Mouse (Mus musculus): ENCODE data around the gene Gm7361. TPM values are rescaled to one million over a fixed set of nuclear protein-coding genes. Genes with fewer than 3 reads are reported as not detected.
"Not testable (repeated sequence)": the region's sequence is repeated elsewhere in the genome, so short reads cannot be mapped to it uniquely, and the experiment has no call there.

Gm7361 gene
- 0.09 TPM in 1 of 2 replicates, not detected in the other for polyA plus RNA-seq (2014; fragmentation: Nextera tagmentation; extraction: Ambion mirVana)

DNA sequence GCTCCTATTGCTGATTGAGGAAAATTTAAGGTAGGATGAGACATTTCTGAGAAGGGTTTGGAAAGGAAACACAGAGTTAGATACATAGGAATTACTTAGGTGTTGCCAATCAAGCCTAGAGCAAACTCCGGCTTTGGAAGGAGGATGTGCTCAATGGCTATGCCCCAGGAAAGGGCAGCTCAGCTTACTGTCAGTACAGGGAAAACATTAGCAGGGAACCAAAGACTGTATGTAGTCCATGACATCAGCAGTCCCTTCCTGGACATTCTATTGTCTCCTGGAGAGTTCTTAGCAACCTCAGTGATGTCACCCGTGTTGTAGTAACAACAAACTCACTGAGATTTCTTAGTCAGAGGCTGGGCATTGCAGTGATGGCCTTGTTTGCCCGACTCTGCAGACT, at the start of gene Gm7361:
Gene Gm7361 (plus strand): TSS at position 301 of the 400 bp plus-strand sequence.
- DNase-seq (ENCODE audit: low spot score); H3K9ac ChIP-seq (ENCODE audit: low read length); H3K36me3 ChIP-seq (ENCODE audit: control insufficient read depth, insufficient read depth, low read length); H3K27ac ChIP-seq (ENCODE audit: low read depth, low read length); H3K4me1 ChIP-seq (replicated peaks; ENCODE audit: control insufficient read depth, insufficient read depth, low read length); ATAC-seq (replicated peaks; ENCODE audit: low FRiP score); H3K9me3 ChIP-seq (ENCODE audit: control insufficient read depth, low read length); H3K4me2 ChIP-seq (ENCODE audit: low read depth, low read length, severe bottlenecking); H3K4me3 ChIP-seq (ENCODE audit: low read depth, low read length); H3K27me3 ChIP-seq (ENCODE audit: control insufficient read depth, insufficient read depth, low read length): not testable (repeated sequence)
- 79% methylated on average over 3 of the region's 3 CpGs for WGBS

DNA sequence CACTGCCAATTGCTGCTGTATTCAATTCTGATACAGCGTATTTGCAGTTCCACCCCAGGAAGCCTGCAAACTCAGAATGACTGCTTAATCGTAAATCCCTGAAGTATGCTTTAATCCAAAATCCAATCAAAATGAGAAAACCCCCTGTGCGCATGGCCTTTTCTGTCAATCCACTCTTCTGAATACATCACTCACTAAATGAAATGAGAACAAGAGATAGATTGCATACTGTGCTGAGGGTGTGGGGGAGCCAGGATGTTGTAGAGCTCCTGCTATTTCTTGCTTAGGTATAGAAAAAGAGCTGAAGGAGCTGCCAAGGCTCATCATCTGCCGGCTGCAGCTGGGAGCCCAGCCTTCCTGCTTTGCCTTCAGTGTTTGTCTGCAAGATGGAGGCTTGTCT, 46.5 kb upstream of the Gm7361 start:
- Histone ChIP-seq H3K27me3 (ENCODE audit: control insufficient read depth, insufficient read depth, low read length) (no peaks in the 10 kb centered on the region), H3K4me3 (ENCODE audit: low read depth, low read length) (no peak overlapping the region), H3K9me3 (ENCODE audit: control insufficient read depth, low read length) (no peaks in the 10 kb centered on the region), H3K27ac (ENCODE audit: low read depth, low read length) (no peak overlapping the region), H3K36me3 (ENCODE audit: control insufficient read depth, insufficient read depth, low read length) (no peaks in the 10 kb centered on the region), H3K4me2 (ENCODE audit: low read depth, low read length, severe bottlenecking) (no peak overlapping the region), H3K4me1 (replicated peaks; ENCODE audit: control insufficient read depth, insufficient read depth, low read length) (no peaks in the 10 kb centered on the region; the same call in 1 of the 2 replicates), H3K9ac (ENCODE audit: low read length) (no peak overlapping the region)
- no peak for DNase-seq (ENCODE audit: low spot score)
- 27% methylated on average over 4 of the region's 4 CpGs for WGBS
- no peak for ATAC-seq (replicated peaks; ENCODE audit: low FRiP score)

DNA sequence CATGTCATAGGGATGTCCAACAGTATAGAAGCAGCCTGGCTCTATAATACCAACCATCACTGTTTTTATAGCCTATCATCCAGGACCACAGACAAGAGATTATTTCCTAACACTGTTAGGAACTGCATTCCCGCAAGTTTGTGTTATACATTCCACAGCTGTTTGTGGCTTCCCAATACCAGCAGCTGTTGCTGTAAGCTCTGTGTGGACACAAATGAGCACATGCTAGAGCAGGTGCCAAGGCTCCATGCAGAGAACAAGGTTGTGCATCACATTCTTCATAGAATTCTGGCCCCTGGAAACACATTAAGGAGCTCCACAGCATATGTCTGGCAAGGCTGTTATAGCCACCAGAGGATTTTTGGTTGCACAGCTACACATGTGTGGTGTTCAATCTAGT, 35.4 kb upstream of the Gm7361 start:
- ATAC-seq (replicated peaks; ENCODE audit: low FRiP score), result no peak
- Histone ChIP-seq H3K27ac (ENCODE audit: low read depth, low read length) (no peak overlapping the region), H3K4me2 (ENCODE audit: low read depth, low read length, severe bottlenecking) (no peak overlapping the region), H3K4me1 (replicated peaks; ENCODE audit: control insufficient read depth, insufficient read depth, low read length) (no peaks in the 10 kb centered on the region), H3K36me3 (ENCODE audit: control insufficient read depth, insufficient read depth, low read length) (no peaks in the 10 kb centered on the region), H3K9ac (ENCODE audit: low read length) (no peak overlapping the region), H3K9me3 (ENCODE audit: control insufficient read depth, low read length) (no peaks in the 10 kb centered on the region), H3K27me3 (ENCODE audit: control insufficient read depth, insufficient read depth, low read length) (no peaks in the 10 kb centered on the region), H3K4me3 (ENCODE audit: low read depth, low read length) (no peak overlapping the region)
- 88% methylated on average over 1 of the region's 1 CpGs for WGBS
- DNase-seq (ENCODE audit: low spot score), result no peak

DNA sequence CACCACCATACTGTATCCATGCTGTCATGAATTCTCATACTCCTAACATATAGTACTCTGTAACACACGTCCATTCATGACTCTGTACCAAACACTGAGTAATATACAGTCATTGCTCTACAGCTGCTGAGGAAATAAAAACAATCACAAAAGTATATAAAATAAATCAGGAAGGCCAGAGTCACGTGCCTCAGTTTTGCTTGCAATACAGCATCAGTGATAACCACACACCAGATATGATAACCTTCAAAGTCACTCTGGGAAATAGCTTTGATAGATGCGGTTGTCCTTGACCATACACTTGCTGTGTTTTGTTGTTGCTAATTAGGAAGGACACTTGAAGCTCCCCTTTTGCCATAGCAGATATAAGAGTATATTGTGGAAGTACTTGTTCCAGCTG, 9.2 kb downstream of the Gm7361 start:
- H3K9ac ChIP-seq (ENCODE audit: low read length); H3K4me1 ChIP-seq (replicated peaks; ENCODE audit: control insufficient read depth, insufficient read depth, low read length); H3K9me3 ChIP-seq (ENCODE audit: control insufficient read depth, low read length); ATAC-seq (replicated peaks; ENCODE audit: low FRiP score); H3K27ac ChIP-seq (ENCODE audit: low read depth, low read length); H3K4me2 ChIP-seq (ENCODE audit: low read depth, low read length, severe bottlenecking); H3K36me3 ChIP-seq (ENCODE audit: control insufficient read depth, insufficient read depth, low read length); DNase-seq (ENCODE audit: low spot score); H3K4me3 ChIP-seq (ENCODE audit: low read depth, low read length); H3K27me3 ChIP-seq (ENCODE audit: control insufficient read depth, insufficient read depth, low read length): not testable (repeated sequence)
- 87% methylated on average over 3 of the region's 3 CpGs for WGBS

DNA sequence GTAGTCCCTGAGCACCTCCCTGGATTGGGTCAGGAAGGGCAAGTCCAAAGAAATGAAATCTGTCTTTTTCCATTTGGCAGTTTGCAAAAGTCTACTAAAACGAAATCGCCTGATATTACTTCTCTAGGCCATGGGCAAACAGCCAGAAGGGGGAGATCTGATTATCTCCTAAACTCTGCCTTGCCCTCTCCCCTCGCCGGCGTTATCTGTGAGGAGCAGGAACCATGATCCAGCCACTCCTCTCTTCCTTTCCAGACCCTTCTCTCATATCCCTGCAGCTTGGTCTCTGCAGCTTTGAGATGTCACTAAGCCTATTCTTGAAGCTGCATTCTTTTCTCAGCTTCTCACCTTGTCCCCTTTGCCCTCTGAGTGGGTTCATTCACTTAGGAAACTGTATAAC, 22.9 kb downstream of the Gm7361 start:
- 82% methylated on average over 5 of the region's 5 CpGs for WGBS
- ATAC-seq (replicated peaks; ENCODE audit: low FRiP score) (no peak), DNase-seq (ENCODE audit: low spot score) (no peak)
- Histone ChIP-seq H3K27ac (ENCODE audit: low read depth, low read length) (no peak overlapping the region), H3K27me3 (ENCODE audit: control insufficient read depth, insufficient read depth, low read length) (no peaks in the 10 kb centered on the region), H3K9me3 (ENCODE audit: control insufficient read depth, low read length) (no peaks in the 10 kb centered on the region), H3K9ac (ENCODE audit: low read length) (no peak overlapping the region), H3K36me3 (ENCODE audit: control insufficient read depth, insufficient read depth, low read length) (no peaks in the 10 kb centered on the region), H3K4me3 (ENCODE audit: low read depth, low read length) (no peak overlapping the region), H3K4me2 (ENCODE audit: low read depth, low read length, severe bottlenecking) (no peak overlapping the region), H3K4me1 (replicated peaks; ENCODE audit: control insufficient read depth, insufficient read depth, low read length) (no peaks in the 10 kb centered on the region)

DNA sequence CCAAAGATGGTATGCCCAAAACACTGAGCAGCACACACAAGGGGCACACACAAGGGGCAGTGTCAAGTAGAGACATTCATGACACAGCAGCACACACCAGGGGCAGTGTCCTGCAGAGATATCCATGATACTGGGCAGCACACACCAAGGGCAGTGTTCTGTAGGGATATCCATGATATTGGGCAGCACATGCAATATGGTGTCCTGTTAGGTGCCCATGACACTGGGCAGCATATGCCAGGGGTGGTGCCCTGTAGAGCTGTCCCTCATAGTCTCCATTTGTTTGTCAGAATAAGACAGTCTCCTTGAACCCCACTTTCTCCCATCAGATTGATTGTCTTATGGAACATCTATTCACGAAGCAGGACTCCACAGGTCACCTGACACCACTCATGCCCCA, 24.2 kb downstream of the Gm7361 start:
- no peaks in the 10 kb centered on the region for H3K36me3 ChIP-seq (ENCODE audit: control insufficient read depth, insufficient read depth, low read length)
- H3K4me3 ChIP-seq (ENCODE audit: low read depth, low read length), result no peak overlapping the region
- H3K27me3 ChIP-seq (ENCODE audit: control insufficient read depth, insufficient read depth, low read length), result no peaks in the 10 kb centered on the region
- H3K4me1 ChIP-seq (replicated peaks; ENCODE audit: control insufficient read depth, insufficient read depth, low read length), result no peaks in the 10 kb centered on the region
- no peak for ATAC-seq (replicated peaks; ENCODE audit: low FRiP score)
- no peak for DNase-seq (ENCODE audit: low spot score)
- no peak overlapping the region for H3K4me2 ChIP-seq (ENCODE audit: low read depth, low read length, severe bottlenecking)
- H3K27ac ChIP-seq (ENCODE audit: low read depth, low read length), result no peak overlapping the region
- 100% methylated on average over 1 of the region's 1 CpGs for WGBS
- no peak overlapping the region for H3K9ac ChIP-seq (ENCODE audit: low read length)
- H3K9me3 ChIP-seq (ENCODE audit: control insufficient read depth, low read length), result no peaks in the 10 kb centered on the region

DNA sequence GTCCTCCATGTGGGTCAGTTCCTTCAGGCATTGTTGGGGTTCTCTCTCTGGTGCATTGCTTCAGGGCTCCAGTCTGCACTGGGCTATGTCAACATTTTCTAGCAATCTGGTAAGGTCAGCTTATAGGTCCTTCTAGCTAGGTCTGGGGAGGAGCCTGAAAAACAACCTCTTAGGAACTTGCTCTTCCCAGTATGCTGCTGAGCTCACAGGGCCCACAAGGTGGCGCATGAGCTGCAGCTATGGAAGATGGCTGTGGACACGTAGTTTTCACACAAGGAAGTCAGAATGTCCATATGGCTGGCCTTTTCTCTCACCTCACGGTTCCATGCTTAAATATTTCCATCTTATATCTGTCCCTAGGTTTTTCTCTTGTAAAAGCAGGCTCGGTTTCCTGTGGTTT, 24.8 kb downstream of the Gm7361 start:
- DNase-seq (ENCODE audit: low spot score), result peak; percentile 84
- Histone ChIP-seq H3K9me3 (ENCODE audit: control insufficient read depth, low read length) (no peaks in the 10 kb centered on the region), H3K4me3 (ENCODE audit: low read depth, low read length) (no peak overlapping the region), H3K4me1 (replicated peaks; ENCODE audit: control insufficient read depth, insufficient read depth, low read length) (no peaks in the 10 kb centered on the region), H3K27me3 (ENCODE audit: control insufficient read depth, insufficient read depth, low read length) (no peaks in the 10 kb centered on the region), H3K36me3 (ENCODE audit: control insufficient read depth, insufficient read depth, low read length) (no peaks in the 10 kb centered on the region), H3K4me2 (ENCODE audit: low read depth, low read length, severe bottlenecking) (no peak overlapping the region), H3K27ac (ENCODE audit: low read depth, low read length) (no peak overlapping the region), H3K9ac (ENCODE audit: low read length) (no peak overlapping the region)
- ATAC-seq (replicated peaks; ENCODE audit: low FRiP score), result 0 out of 2 replicates have a peak, but pooled peaks have one; percentile 46
- WGBS, result 5% methylated on average over 4 of the region's 4 CpGs

DNA sequence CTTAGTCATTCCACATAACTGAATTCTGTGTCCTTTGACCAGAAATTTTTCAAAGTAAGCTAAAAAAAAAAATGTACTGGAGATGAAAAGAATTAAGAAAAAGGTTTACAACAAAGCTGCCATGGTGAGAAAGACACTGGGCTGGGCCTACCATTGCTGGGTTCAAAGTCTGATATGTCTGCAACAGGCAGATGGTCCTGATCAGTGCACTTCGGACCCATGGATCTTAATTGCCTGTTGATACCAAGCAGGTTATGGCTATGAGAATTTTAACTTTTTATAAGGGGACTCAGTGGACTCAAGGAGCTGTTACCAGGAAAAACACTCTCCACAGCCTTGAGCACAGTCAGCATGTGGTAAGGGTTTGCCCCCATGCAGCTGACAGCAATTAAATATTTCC, 25.9 kb downstream of the Gm7361 start:
- DNase-seq (ENCODE audit: low spot score), result no peak
- no peak overlapping the region for H3K9ac ChIP-seq (ENCODE audit: low read length)
- WGBS, result 85% methylated on average over 1 of the region's 1 CpGs
- H3K27ac ChIP-seq (ENCODE audit: low read depth, low read length), result no peak overlapping the region
- ATAC-seq (replicated peaks; ENCODE audit: low FRiP score), result no peak
- H3K4me2 ChIP-seq (ENCODE audit: low read depth, low read length, severe bottlenecking), result no peak overlapping the region
- H3K4me1 ChIP-seq (replicated peaks; ENCODE audit: control insufficient read depth, insufficient read depth, low read length), result no peaks in the 10 kb centered on the region
- H3K27me3 ChIP-seq (ENCODE audit: control insufficient read depth, insufficient read depth, low read length), result no peaks in the 10 kb centered on the region
- H3K9me3 ChIP-seq (ENCODE audit: control insufficient read depth, low read length), result no peaks in the 10 kb centered on the region
- no peak overlapping the region for H3K4me3 ChIP-seq (ENCODE audit: low read depth, low read length)
- H3K36me3 ChIP-seq (ENCODE audit: control insufficient read depth, insufficient read depth, low read length), result no peaks in the 10 kb centered on the region

DNA sequence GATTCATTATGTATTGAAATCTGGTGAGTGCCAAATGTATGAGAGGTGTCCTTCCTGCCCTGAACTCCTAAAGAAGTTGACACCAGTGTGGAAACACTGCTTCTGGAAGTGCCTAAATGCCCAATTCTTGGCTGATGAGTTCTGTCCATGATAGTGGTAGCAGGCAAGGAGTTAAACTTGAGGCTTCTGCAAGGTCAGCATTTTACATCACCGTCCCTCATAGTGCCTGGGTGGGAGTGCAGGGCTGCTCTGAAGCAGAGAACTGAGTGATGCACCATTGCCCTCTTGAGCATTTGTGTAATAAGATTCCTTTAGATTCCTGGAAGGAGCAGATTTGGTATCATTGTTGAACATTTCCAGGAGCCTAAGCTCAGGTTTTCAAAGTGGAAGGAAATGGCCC, 34.1 kb downstream of the Gm7361 start:
- Histone ChIP-seq H3K4me1 (replicated peaks; ENCODE audit: control insufficient read depth, insufficient read depth, low read length) (no peaks in the 10 kb centered on the region), H3K36me3 (ENCODE audit: control insufficient read depth, insufficient read depth, low read length) (no peaks in the 10 kb centered on the region), H3K27ac (ENCODE audit: low read depth, low read length) (no peak overlapping the region), H3K9me3 (ENCODE audit: control insufficient read depth, low read length) (no peaks in the 10 kb centered on the region), H3K4me2 (ENCODE audit: low read depth, low read length, severe bottlenecking) (no peak overlapping the region), H3K27me3 (ENCODE audit: control insufficient read depth, insufficient read depth, low read length) (no peaks in the 10 kb centered on the region), H3K9ac (ENCODE audit: low read length) (no peak overlapping the region), H3K4me3 (ENCODE audit: low read depth, low read length) (no peak overlapping the region)
- ATAC-seq (replicated peaks; ENCODE audit: low FRiP score) (no peak), DNase-seq (ENCODE audit: low spot score) (no peak)
- 84% methylated on average over 1 of the region's 1 CpGs for WGBS

Measured in forebrain, embryonic 11.5 days (tissue).